Mouse (Mus musculus) spleen, embryonic (tissue): Measurements from ENCODE around the gene Mgp.

Experiments
- CTCF ChIA-PET: fragments of 350-600 bp; sonication (Branson Sonifier 250); formaldehyde crosslinking; loops from one replicate; lab custom pipeline; 2022; lab: Charles Lee

Gene Mgp

GRCm38 (mm10) chr6:136854361-136854781, 21.3 kb downstream of the Mgp start:
- CTCF ChIA-PET = no interaction called here

GRCm38 (mm10) chr6:136852762-136853161, 22.9 kb downstream of the Mgp start:
- CTCF ChIA-PET = interaction anchor here (0.6 to 1.1 kb wide), 2 partner anchors 8 to 113 kb away, joined by 3 to 10 read pairs; no protein-coding TSS in a partner anchor

GRCm38 (mm10) chr6:136852348-136852747, 23.3 kb downstream of the Mgp start:
- CTCF ChIA-PET = interaction anchor here (1.1 kb wide), 1 partner anchor 9 kb away, joined by 3 read pairs; no protein-coding TSS in a partner anchor

GRCm38 (mm10) chr6:136850267-136850666, 25.4 kb downstream of the Mgp start:
- CTCF ChIA-PET = no interaction called here

- CTCF ChIA-PET = interaction anchor here (0.8 kb wide), 1 partner anchor 161 kb away, joined by 4 read pairs; no protein-coding TSS in a partner anchor
These were observed 26.7 kb downstream of the Mgp start for GRCm38 (mm10) chr6:136848971-136849370.

- CTCF ChIA-PET = interaction anchor here (0.8 kb wide), 1 partner anchor 160 kb away, joined by 4 read pairs; no protein-coding TSS in a partner anchor
These were observed 27.2 kb downstream of the Mgp start for GRCm38 (mm10) chr6:136848399-136848798.

- CTCF ChIA-PET = interaction anchor here (0.8 kb wide), 1 partner anchor 159 kb away, joined by 4 read pairs; no protein-coding TSS in a partner anchor
These were observed 27.8 kb downstream of the Mgp start for GRCm38 (mm10) chr6:136847790-136848189.

GRCm38 (mm10) chr6:136847267-136847666, 28.4 kb downstream of the Mgp start:
- CTCF ChIA-PET = no interaction called here

GRCm38 (mm10) chr6:136845706-136846480, 29.7 kb downstream of the Mgp start:
- CTCF ChIA-PET = no interaction called here

- CTCF ChIA-PET = interaction anchor here (0.8 kb wide), 1 partner anchor 11 kb away, joined by 3 read pairs; no protein-coding TSS in a partner anchor
These were observed 30.7 kb downstream of the Mgp start for GRCm38 (mm10) chr6:136844903-136845302.

GRCm38 (mm10) chr6:136837323-136837722, 38.3 kb downstream of the Mgp start:
- CTCF ChIA-PET = no interaction called here

- CTCF ChIA-PET = no interaction called here
These were observed 40.3 kb downstream of the Mgp start, which contains the start of gene Smco3 for GRCm38 (mm10) chr6:136835352-136835751. Smco3 (minus strand) TSS chr6:136835452.

- CTCF ChIA-PET = interaction anchor here (0.6 kb wide), 1 partner anchor 199 kb away, joined by 3 read pairs; no protein-coding TSS in a partner anchor
These were observed 43.9 kb downstream of the Mgp start for GRCm38 (mm10) chr6:136831712-136832111.

GRCm38 (mm10) chr6:136828681-136829080, 46.9 kb downstream of the Mgp start:
- CTCF ChIA-PET = no interaction called here

GRCm38 (mm10) chr6:136827881-136828561, 47.6 kb downstream of the Mgp start, which contains the start of gene Wbp11:
Wbp11 (minus strand) TSS chr6:136828233.
- CTCF ChIA-PET = no interaction called here

GRCm38 (mm10) chr6:136827516-136827880, 48.1 kb downstream of the Mgp start, which contains the start of gene BC049715:
BC049715 (plus strand) TSS chr6:136827626.
- CTCF ChIA-PET = no interaction called here

GRCm38 (mm10) chr6:136827116-136827515, 48.5 kb downstream of the Mgp start:
- CTCF ChIA-PET = no interaction called here

GRCm38 (mm10) chr6:136824987-136825386, 50.6 kb downstream of the Mgp start:
- CTCF ChIA-PET = interaction anchor here (1.5 kb wide), 1 partner anchor 16 kb away, joined by 5 read pairs; no protein-coding TSS in a partner anchor
